Mouse (Mus musculus) skeletal muscle tissue, adult 2 months (tissue): Measurements from ENCODE around the gene Ggact.

Experiments
- DNase-seq: peaks from one replicate; pipeline ENCODE4 v3.0.0-alpha.2; 2012; ENCODE audit warnings: low read depth, low spot score

Ggact gene

DNA sequence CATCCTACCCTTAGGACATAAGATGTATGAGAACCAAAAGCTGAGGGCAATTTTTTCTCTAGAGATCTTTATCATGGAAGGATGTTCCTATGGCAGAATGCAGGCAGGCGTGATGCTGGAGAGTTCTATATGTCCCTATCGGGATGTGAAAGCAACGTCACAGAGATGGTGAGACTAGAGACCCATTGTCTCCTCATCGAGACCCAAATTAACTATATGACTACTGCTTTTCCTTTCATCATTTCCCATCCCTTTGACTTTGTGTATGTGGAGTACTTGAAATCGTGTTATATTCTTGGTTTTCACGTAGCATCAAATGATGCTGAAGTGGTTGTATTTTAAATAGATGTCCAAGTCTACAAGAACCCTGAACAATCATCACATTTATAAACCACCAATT lies at the start of gene Ggact:
Ggact (minus strand) TSS at position 101 of the 400 bp plus-strand sequence.
- DNase-seq, result no peak

- peak; percentile 20 for DNase-seq
Measured at GRCm38 (mm10) chr14:122957941-122958340, 44.4 kb upstream of the Ggact start.

DNA sequence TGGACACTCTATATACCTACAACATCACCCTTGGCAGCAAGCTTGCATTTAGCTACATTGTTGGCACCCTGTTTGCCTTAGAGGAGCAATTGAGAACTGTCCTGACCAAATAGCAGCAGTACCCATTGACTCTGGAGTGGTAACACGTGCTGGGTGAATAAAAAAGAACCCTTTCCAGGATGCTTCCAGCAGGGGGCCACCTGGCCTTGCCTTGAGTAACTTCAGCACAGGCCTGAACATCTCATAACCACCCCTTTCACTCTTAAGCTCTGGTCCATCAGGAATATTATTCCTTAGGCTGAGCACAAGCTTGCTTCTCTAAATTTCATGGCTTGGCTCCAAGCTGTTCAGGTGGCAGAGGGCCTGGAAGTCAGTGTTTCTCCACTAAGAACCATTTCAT lies 39.8 kb upstream of the Ggact start:
- peak; percentile 3 for DNase-seq

DNA sequence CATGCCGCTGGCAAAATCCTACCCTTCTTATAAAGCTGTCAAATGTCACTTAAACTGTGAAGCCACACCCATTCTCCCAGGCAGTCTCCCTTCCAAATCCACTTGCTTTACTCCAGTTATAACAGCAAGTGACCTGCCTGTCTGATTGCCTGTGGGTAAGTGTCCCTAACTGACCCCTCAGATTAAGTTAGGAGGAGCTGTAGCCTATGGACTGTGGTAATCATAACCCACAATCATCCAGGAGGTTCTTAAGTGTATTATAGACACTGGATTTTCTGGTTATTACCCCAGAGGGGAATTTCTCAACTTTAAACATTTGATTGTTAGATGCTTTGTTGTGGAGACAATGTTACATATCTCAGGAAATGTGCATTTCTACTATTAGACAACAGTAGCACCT lies 39.0 kb upstream of the Ggact start:
- no peak for DNase-seq

GRCm38 (mm10) chr14:122951676-122952445 lies 38.3 kb upstream of the Ggact start:
- DNase-seq, result no peak

- no peak for DNase-seq
Measured at GRCm38 (mm10) chr14:122950915-122951314, 37.4 kb upstream of the Ggact start.

DNA sequence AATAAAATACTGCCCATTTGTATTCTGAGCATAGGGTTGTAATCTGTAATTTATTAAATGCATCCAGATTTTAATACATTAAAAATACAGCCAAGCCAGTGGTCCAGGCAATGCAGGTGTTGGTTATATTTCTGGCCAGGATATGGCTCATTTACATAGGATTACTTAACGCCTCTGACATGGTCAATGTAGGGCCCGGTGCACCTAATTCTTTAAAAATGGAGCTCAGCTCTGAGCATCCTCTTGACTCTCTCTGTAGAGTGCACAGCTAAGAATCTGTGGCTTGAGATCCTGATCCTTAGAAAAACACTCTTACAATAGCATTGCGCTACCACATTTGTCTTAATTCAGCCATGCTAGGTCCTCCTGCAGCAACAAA lies 29.9 kb upstream of the Ggact start:
- DNase-seq, result no peak

GRCm38 (mm10) chr14:122942757-122943474 lies 29.4 kb upstream of the Ggact start:
- DNase-seq, result no peak

DNA sequence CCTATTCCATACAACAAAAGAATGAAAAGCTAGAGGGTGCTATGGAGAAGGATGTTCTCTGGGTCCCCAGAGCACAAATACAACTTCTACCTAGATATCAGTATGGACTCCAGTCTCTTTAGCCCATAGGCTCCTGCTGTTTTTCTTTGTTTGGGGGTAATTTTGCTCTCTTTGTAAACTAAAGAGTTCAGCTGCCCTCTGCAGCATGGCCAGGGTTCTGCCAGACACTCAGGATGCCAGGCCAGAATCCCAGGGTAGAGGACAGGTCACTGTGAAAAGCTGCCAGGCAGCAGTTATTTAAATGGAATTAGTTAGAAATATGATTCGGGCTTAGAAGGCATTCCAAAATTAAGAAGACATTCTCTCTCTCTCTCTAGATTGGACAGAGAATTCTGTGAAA lies 22.9 kb upstream of the Ggact start:
- DNase-seq, result no peak

GRCm38 (mm10) chr14:122920011-122920410 lies 6.5 kb upstream of the Ggact start:
- peak; percentile 10 for DNase-seq

- DNase-seq, result no peak
Measured at GRCm38 (mm10) chr14:122917676-122918075, 4.1 kb upstream of the Ggact start.

GRCm38 (mm10) chr14:122912812-122913498 lies 602 bp downstream of the Ggact start:
- peak; percentile 18 for DNase-seq

GRCm38 (mm10) chr14:122912137-122912536 lies 1.4 kb downstream of the Ggact start:
- no peak for DNase-seq

GRCm38 (mm10) chr14:122911265-122911664 lies 2.3 kb downstream of the Ggact start:
- no peak for DNase-seq

DNA sequence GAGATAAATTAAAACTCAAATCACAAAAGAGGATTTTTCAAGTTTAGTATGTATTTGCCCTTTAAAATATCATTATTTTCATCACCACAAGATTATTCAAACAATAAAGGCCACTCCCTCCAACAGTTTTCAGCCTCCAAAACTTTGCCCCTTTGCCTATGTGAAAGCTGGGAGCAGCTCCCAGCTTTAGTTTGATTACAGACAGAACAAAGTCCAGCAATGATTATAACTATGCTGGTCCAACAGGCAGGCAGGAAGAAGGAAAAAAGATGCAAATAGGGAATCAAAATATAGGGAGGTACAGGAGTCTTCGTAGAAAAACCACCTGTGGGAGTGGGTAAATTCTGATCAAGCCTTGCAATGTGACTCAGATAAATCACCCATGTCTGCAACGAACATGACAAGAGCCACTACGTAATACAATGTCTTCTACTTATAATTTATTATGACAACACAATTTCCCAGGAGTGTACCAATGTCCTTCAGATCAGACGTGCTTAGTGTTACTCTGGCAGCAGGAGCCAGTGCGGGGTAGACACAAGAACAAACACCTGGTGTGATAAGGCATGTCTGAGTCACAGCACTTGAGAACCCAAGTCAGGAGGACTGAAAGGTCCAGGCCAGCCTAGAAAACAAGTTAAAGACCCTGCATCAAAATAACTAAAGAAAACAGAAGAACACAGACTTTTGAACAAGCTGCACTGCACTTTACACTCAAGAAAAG lies 4.0 kb downstream of the Ggact start:
- DNase-seq, result no peak

- no peak for DNase-seq
Measured at GRCm38 (mm10) chr14:122908075-122908474, 5.5 kb downstream of the Ggact start.

DNA sequence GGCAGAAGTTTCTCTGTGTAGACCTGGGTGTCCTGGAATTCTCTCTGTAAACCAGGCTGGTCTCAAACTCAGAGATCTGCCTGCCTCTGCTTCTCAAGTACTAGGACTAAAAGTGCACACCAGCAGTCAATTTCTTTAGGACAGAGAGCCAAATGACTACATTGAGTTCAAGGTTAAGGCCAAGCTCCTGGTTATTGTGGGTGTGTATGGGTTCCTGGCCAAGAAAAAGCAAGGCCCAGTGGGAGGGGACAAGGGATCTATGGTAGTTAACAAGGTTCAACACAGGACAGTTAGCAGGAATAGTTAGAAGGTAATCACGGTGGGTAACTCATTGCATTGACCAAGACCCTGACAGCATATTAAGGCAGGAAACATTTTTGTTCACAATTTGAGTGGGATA lies 8.6 kb downstream of the Ggact start:
- no peak for DNase-seq

DNA sequence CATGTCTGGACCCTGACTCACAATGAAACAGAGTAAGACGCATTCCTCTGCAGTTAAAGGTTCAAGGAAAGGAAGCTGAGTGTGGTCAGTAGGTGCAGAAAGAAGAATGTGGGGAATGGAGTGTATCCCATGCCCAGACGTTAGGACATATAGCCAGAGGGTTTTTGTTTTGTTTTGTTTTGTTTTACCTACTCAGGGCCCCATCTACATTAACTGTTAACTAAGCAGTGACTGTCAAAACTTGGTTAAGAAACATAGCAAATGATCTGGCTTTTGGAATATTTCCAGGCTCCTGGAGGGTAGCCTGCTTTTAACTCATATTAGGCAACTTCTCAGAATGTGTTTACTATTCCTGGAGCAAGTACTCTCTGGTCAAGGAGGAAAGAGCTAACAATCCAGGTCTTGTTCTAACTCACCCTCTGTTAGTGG lies 9.6 kb downstream of the Ggact start:
- DNase-seq, result no peak

DNA sequence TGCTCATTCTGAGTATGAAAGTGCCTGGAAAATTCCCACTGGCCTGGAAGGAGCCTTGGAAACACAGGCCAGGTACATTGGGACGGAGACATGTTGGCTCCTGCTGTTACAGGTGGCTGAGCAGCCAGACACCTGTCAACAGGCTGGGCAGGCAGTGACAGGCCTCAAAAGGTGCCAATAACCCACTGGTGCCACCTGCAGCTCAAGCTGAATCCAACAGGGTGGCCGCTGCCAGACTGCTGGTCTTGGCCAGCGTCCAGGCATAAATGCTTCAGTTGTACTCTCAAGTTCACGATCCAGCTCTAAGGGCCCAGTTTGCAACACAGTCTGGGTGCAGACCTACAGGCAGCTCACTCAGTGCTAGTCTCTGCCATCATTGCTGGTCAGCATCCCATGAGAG lies 10.7 kb downstream of the Ggact start:
- DNase-seq, result peak; percentile 87

GRCm38 (mm10) chr14:122902136-122902535 lies 11.4 kb downstream of the Ggact start:
- peak; percentile 32 for DNase-seq

DNA sequence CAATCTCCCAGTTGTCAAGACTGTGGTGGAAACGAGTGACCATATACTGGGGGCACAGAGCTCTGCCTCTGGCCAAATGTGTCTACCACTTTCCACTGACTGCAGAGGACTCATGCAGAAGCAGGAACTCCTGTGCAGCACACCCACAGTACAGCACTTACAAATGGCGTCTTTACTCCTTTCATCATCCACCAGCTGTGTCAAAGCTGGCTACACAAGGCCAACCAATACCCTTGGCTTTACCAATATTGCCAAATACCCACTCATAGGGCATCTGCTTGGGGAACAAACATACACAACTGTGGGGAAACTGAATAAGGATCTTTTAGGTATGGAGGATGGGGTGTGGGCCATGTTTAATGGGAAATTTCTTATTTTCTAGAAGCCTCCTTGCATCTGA lies 11.8 kb downstream of the Ggact start:
- no peak for DNase-seq

GRCm38 (mm10) chr14:122901177-122901576 lies 12.4 kb downstream of the Ggact start:
- no peak for DNase-seq
